Mouse (Mus musculus): ENCODE results near the gene Nlrc5.

GRCm38 (mm10) chr8:94566446-94567158 is 132.4 kb downstream of the Nlrc5 start:
- TF ChIP-seq USF1 (IDR thresholded peaks at IDR 0.05; ENCODE audit: low read depth): no peak
- no peak for TF ChIP-seq CTCF (IDR thresholded peaks at IDR 0.05; ENCODE audit: control insufficient read depth, insufficient read depth, insufficient read length)
- no peak for TF ChIP-seq MAX (IDR thresholded peaks at IDR 0.05)
- TF ChIP-seq MYOG (IDR thresholded peaks at IDR 0.05; ENCODE audit: control insufficient read depth, extremely low read depth, insufficient read length): no peak
- no peak for TF ChIP-seq FOSL1 (IDR thresholded peaks at IDR 0.05; ENCODE audit: insufficient read depth, low read length, poor library complexity, severe bottlenecking)
